Mouse (Mus musculus) mouse embryonic stem cell (cell line): ENCODE results near the gene Tspan6.

Experiments used
- in situ Hi-C, 2 experiments: fragments of 300-500 bp; cut with MboI; formaldehyde crosslinking; loops; 1 replicate in 1 of 2; 3 replicates in 1 of 2; pipeline ENCODE4 v1.14.3; 2019 to 2020; ENCODE audit warnings: low sequenced_read_pairs in 2 of 2, low pct_unique_long_range_greater_than_20kb in 1 of 2, mixed read lengths in 1 of 2; ENCODE audit not compliant: unreplicated experiment in 1 of 2

The Tspan6 gene

DNA sequence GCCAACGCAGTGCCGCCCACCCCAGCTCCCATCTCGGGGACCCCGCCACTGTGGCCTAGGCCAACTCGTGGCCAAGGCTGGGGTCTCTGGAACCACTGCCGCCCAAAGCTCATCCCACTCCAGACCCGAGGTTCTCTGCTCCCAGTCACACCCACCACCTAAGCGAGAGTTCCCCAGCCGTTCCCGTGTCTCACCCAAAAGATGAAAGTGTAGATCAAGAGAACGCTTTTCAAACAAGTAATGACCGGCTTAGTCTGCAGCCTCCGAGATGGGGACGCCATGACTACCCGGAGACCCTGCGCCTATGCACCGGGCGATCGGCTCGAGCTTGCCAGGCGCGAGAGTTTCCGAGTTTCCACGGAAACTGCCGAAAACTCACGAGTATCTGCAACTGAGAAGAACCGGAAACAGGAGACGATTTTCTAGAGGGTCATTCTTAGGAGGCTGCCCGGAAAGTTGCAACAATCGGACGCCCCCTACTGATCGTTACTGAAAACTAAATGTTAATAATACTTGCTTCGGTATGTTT is at the start of gene Tspan6:
TSS of gene Tspan6 (minus strand) at position 416 of the 529 bp plus-strand sequence.
- in situ Hi-C loops: no loop called here

DNA sequence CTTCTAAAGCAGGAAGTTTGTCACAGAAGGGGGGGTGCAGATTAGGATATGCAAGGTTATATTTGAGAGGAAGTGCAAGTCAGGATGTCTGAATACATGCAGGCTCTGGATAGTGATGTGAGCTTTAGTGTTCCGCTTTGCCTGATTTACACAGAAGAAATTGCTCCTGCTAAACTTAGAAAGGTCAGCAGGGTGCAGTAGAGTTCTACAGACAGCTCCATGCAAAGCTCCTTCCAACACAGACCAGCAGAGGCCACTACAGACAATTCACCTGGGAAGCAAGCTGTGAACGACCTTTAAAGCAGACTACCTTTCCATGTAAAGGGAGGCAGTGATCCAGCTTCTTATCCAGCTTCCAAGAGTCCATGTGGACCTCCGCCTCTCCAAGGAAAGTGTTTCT is 49.2 kb upstream of the Tspan6 start:
- in situ Hi-C loops: loop anchor here in 1 of 2 experiments (10.0 kb wide), 1 partner anchor 77 kb away; no protein-coding TSS in a partner anchor

- in situ Hi-C loops: no loop called here
These were observed 41.3 kb upstream of the Tspan6 start for GRCm38 (mm10) chrX:133939561-133939960.

DNA sequence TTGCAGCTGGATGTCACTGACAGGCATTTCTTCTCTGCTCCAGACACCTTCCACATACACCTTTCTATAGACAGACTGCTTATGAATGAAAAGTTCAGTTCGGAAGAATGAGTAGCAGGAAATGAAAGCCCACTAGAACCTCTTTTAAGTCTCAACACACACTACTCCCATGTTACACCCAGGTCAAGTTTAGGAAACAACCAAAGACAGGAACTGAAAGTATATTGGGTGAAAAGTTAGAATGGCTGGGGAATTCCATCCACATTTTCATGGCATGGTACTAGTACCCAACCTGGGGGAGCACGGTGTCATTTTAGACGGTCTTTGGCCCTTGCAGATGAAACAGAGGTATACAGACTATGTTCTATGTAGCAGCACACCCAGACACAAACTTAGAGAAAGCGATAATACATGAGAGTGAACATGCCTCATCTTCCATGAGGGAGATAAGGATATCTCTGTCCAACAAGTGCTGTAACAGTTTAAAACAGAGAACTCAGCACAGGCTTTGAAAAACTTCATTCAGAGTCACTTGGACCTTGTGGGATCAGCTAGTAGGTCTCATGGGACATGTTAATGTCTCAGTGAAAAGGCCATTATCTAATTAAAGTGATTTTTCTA is 38.5 kb upstream of the Tspan6 start:
- in situ Hi-C loops: no loop called here

GRCm38 (mm10) chrX:133931302-133932013 is 33.2 kb upstream of the Tspan6 start:
- in situ Hi-C loops: no loop called here

DNA sequence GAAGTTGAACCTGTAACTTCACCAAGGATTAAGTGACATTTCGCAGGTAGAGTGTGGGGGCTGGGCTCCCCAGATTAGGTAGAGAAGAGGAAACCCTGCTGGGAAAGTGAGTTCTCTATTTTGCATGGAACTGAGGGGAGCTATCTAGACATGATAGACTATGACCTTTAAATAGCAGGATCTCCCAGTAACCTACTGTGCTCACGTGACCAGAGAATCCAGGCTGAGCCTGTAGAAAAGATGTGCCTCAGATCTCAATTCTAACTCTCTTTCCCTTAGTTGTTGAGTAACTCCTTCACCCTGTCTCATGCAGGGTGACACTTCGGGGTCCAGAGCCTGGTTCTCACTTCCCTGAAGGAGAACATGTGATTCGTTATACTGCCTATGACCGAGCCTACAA is 28.5 kb upstream of the Tspan6 start:
- in situ Hi-C loops: no loop called here

- in situ Hi-C loops: no loop called here
These were observed 23.0 kb upstream of the Tspan6 start for GRCm38 (mm10) chrX:133921187-133921586.

GRCm38 (mm10) chrX:133914219-133914618 is 16.0 kb upstream of the Tspan6 start:
- in situ Hi-C loops: no loop called here

- in situ Hi-C loops: no loop called here
These were observed 14.8 kb upstream of the Tspan6 start for GRCm38 (mm10) chrX:133913006-133913405.

DNA sequence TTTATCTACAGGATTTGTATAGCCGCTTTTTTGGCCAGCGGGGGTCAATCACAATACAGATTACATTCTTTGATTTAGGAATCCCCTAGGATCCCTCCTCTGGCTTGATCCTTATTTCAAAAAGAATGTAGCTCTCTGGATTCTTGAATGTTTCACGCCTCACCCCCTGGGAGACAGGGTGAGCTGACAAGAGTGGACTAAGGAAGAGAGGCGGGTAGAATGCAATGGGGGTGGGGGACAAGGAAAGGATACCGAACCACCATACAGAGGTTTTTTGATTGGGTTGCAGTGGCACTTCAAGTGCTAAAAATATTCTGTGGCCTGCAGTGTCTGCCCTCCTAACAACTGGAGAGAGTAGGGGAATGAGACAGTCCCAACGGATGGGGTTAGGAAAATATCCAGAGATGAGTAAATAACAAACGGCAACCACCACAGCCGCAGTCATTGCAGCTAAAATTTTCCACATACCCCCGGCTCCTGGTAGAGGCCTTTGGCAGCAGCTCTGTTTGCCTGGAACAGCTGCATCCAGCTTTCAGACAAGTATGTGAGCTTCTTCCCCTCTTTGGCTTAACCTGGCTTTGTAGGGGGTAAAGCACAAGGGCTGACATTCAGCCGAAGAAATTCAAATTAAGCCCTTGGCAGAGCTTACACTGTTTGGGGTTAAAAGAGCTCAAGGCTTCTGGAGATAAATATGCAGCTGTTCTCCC is 13.3 kb upstream of the Tspan6 start:
- in situ Hi-C loops: no loop called here

DNA sequence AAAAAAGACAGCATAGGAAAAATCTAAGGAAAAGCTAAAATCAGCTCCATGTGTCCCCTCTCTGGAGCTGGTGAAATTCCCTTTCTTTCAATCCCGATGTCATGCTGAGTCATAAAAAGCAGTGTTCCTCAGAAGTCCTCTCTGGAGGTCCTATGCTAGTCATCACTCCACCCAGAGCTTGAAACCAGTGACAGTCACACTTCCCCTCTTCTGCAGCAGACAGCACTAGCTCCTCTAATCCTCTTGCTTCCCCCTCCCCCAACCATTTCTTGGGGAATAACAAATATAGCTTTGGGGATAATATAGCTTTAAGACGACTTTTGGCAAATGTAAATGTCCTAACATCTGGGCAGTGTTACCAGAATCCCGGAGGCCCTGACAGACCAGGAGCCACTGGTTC is 10.0 kb upstream of the Tspan6 start, which contains the start of gene Srpx2:
TSS of gene Srpx2 (plus strand) at position 166 of the 400 bp plus-strand sequence.
- in situ Hi-C loops: no loop called here

GRCm38 (mm10) chrX:133888111-133888510 is 10.1 kb downstream of the Tspan6 start:
- in situ Hi-C loops: no loop called here

GRCm38 (mm10) chrX:133887308-133887707 is 10.9 kb downstream of the Tspan6 start:
- in situ Hi-C loops: no loop called here

GRCm38 (mm10) chrX:133869743-133870142 is 28.5 kb downstream of the Tspan6 start:
- in situ Hi-C loops: no loop called here

DNA sequence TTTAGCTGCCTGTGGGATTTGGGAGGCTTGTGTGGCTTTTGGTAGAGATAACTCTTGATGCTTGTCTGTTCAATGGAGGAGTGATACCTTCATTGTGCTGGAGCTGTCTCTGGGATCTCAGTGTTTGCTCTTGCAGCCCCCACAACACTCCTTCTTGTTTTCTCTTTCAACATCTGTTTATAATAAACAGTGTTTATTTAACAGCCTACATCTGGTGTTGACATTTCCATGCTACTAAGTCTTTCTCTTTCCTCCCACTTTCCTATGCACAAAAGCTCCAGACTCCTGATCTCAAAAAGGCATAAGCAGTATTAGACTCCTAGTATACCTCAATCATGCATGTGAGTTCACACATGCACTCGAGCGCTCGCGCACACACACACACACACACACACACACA is 44.6 kb downstream of the Tspan6 start:
- in situ Hi-C loops: no loop called here

DNA sequence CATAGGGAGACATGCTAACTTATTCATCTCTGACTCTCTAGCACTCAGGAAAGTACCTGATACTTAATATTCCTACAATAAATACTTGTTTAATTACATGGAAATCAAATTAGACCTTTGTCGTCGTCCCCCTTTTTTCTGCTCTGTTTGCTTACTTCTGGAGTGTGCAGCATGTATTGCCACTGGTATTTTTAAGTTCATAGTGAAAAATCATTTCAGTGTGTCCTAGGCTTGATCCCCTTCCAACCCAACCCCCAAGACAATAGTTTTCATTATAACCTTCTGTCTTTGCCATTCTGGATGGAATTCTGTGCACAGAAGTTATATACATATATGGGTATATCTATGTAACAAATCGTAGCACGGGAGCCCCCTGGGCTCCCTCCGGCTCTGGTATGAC is 47.5 kb downstream of the Tspan6 start, which contains the start of gene Tnmd:
TSS of gene Tnmd (plus strand) at position 301 of the 400 bp plus-strand sequence.
- in situ Hi-C loops: no loop called here
